Mouse (Mus musculus): Measurements from ENCODE around the gene Rab11a. TPM values are rescaled to one million over a fixed set of nuclear protein-coding genes. Genes with fewer than 3 reads are reported as not detected.

The Rab11a gene
- polyA plus RNA-seq, 1 experiment from 2014 or later: 410 TPM

DNA sequence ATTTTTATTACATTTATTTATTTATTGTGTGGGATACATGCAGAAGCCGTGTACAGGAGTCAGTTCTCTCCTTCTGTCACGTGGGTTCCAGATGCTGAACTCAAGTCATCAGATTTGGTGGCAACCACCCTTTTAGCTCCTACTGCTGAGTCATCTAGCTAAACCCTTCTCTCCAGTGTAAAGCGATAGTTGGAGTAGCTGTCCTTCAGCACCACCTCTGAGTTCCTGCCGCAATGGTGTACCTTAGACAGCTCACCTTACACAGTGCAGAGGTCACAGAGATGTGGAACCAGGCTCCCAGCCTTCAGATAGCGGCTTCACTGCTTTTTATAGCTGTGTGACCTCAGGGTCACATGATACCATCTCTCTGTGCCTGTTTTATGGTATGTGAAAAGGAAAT lies 70.0 kb downstream of the Rab11a start:
- Histone ChIP-seq H3K4me1 (ENCODE audit: control insufficient read depth, insufficient read depth, low read length) (no peaks in the 10 kb centered on the region), H3K4me2 (ENCODE audit: low read length) (no peak overlapping the region), H3K36me3 (ENCODE audit: control insufficient read depth, insufficient read depth, low read length) (no peaks in the 10 kb centered on the region), H3K9me3 (replicated peaks; ENCODE audit: control insufficient read depth, low read length) (no peaks in the 10 kb centered on the region), H3K27ac (ENCODE audit: low read depth, low read length) (no peak overlapping the region), H3K4me3 (ENCODE audit: low read depth, low read length) (no peak overlapping the region), H3K27me3 (replicated peaks; ENCODE audit: control insufficient read depth, insufficient read depth, low read length) (no peaks in the 10 kb centered on the region), H3K9ac (ENCODE audit: low read length) (no peak overlapping the region)
- WGBS: 20% methylated on average over 5 of the region's 5 CpGs
- DNase-seq (ENCODE audit: low spot score): no peak
- ATAC-seq: no peak

DNA sequence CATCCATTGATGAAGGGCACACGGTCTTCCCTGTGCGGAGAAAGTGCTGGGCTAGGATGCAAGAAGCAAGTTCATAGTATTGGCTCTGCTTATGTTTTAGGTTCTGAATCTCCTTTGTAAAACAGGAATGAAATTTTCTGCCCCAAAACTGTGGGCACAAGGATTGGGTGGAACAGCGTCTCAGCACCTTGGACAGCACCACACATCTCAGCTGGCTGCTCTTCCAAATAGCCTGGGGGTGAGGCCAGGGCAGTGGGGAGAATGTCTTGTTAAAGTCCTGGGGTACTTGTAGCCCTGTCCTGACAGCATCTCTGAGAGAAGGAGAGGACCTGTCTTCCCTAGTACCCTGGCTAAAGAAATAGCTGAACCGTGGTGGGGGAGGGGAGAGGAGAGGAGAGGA lies 71.0 kb downstream of the Rab11a start:
- peak; percentile 24 for DNase-seq (ENCODE audit: low spot score)
- 29% methylated on average over 4 of the region's 4 CpGs for WGBS
- Histone ChIP-seq H3K4me1 (ENCODE audit: control insufficient read depth, insufficient read depth, low read length) (no peaks in the 10 kb centered on the region), H3K4me2 (ENCODE audit: low read length) (no peak overlapping the region), H3K27ac (ENCODE audit: low read depth, low read length) (no peak overlapping the region), H3K36me3 (ENCODE audit: control insufficient read depth, insufficient read depth, low read length) (no peaks in the 10 kb centered on the region), H3K9ac (ENCODE audit: low read length) (no peak overlapping the region), H3K9me3 (replicated peaks; ENCODE audit: control insufficient read depth, low read length) (no peaks in the 10 kb centered on the region), H3K27me3 (replicated peaks; ENCODE audit: control insufficient read depth, insufficient read depth, low read length) (no peaks in the 10 kb centered on the region), H3K4me3 (ENCODE audit: low read depth, low read length) (no peak overlapping the region)
- ATAC-seq: no peak

Small RNA genes lying within 50 kb of the gene (microRNA-seq; reads per million reads assigned to microRNA genes)
- gene Gm47308: not detected

Other genes starting within 250 kb of the Rab11a start
- gene Dennd4a, start 73.6 kb upstream of the Rab11a start, polyA plus RNA-seq (2014; fragmentation: Nextera tagmentation; extraction: Ambion mirVana): 7.5 and 8.1 TPM in 2 replicates
- 0.03 and 0.05 TPM in 2 replicates for gene Slc24a1, start 213.8 kb upstream of the Rab11a start, polyA plus RNA-seq (2014; fragmentation: Nextera tagmentation; extraction: Ambion mirVana)
- gene Ints14, start 223.1 kb upstream of the Rab11a start, polyA plus RNA-seq (2014; fragmentation: Nextera tagmentation; extraction: Ambion mirVana): 49.0 and 49.8 TPM in 2 replicates